Mouse (Mus musculus) megakaryocyte, embryonic 14.5 days (primary cell): Measurements from ENCODE around the gene Col11a2.

Experiments
- FLI1 ChIP-seq: IDR thresholded peaks from 2 replicates; pipeline ENCODE4 v1.6.1; 2012; ENCODE audit warnings: low read length, inconsistent platforms, mixed read lengths
- GATA1 ChIP-seq: IDR thresholded peaks from 3 replicates; pipeline ENCODE4 v1.6.1; 2012; ENCODE audit warnings: mixed read lengths, low read length, inconsistent platforms, borderline replicate concordance

GRCm38 (mm10) chr17:34034064-34034463 is 5.2 kb upstream of the Col11a2 start:
- TF ChIP-seq GATA1 (no peak), FLI1 (no peak)
